Mouse (Mus musculus): ENCODE measurements around the gene Rpl38. TPM values are rescaled to one million over a fixed set of nuclear protein-coding genes. Genes with fewer than 3 reads are reported as not detected.

Rpl38 gene
- polyA plus RNA-seq (2017; shearing (Covaris generic)) = 473 TPM

GRCm38 (mm10) chr11:114668301-114668710 lies at the start of gene Rpl38:
Rpl38 (plus strand) TSS chr11:114668524.

GRCm38 (mm10) chr11:114675341-114675825 lies 7.1 kb downstream of the Rpl38 start, which contains the start of gene Ttyh2:
Ttyh2 (plus strand) TSS chr11:114675431.

Other genes starting within 250 kb of the Rpl38 start
- 3.0 TPM for gene Ttyh2, start 6.9 kb downstream of the Rpl38 start, polyA plus RNA-seq (2017; shearing (Covaris generic))
- gene Dnaic2, start 58.9 kb downstream of the Rpl38 start, polyA plus RNA-seq (2017; shearing (Covaris generic)) = not detected
- gene Kif19a, start 96.9 kb downstream of the Rpl38 start, polyA plus RNA-seq (2017; shearing (Covaris generic)) = 0.15 TPM
- not detected for gene Btbd17, start 127.4 kb downstream of the Rpl38 start, polyA plus RNA-seq (2017; shearing (Covaris generic))
- not detected for gene Gpr142, start 130.4 kb downstream of the Rpl38 start, polyA plus RNA-seq (2017; shearing (Covaris generic))
- 0.20 TPM for gene Gprc5c, start 182.6 kb downstream of the Rpl38 start, polyA plus RNA-seq (2017; shearing (Covaris generic))
- 1.3 TPM for gene Cd300a, start 221.5 kb downstream of the Rpl38 start, polyA plus RNA-seq (2017; shearing (Covaris generic))

Data from inflammation-experienced regulatory T-cells, adult 16 weeks (primary cell).